Mouse (Mus musculus): ENCODE data around the gene Gapvd1.
"Not testable (repeated sequence)": the region's sequence is repeated elsewhere in the genome, so short reads cannot be mapped to it uniquely, and the experiment has no call there.

Gene Gapvd1

DNA sequence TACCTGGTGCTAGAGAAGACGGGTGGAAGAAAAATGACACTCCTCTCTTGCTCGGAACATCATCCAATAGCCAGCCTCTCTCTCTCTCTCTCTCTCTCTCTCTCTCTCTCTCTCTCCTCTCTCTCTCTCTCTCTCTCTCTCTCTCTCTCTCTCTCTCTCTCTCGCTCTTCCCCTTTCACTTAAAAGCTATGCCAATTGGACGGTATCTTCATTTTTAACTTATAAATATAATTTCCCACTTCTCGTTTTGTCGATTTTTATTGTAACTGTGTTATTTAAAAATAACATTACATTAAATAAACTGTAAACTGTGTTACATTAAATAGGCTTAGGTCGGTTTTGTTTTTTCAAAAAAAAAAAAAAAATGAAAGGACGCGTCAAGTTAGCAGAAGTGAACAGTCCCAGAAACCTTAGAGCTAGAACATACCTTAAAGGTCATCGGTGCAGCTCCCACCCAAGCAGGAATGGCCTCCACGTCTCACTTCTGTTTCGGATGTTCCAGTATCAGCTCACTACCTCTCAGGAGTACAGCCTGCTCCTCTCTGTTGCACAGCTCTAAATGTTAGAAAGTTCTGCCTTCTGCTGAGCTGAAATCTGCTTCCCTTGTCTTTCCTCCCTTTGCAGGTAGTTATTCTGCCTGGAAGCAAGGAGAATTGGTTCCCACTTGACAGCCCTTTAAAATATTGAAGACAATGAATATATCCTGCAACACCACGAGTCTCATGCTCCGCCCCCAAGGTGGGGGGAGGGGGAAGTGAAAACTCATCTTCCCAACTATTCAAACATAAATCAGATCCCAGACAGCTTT, at the start of gene Gapvd1:
Gene Gapvd1, minus strand, starts transcription at position 682 of the 808 bp plus-strand sequence.
- Histone ChIP-seq H3K36me3 (ENCODE audit: control insufficient read depth, insufficient read depth, low read length, poor library complexity, severe bottlenecking) (no peaks in the 10 kb centered on the region), H3K27me3 (ENCODE audit: control insufficient read depth, insufficient read depth, low read length, poor library complexity, severe bottlenecking) (no peaks in the 10 kb centered on the region)
- DNase-seq (ENCODE audit: low read depth, low spot score), result peak; percentile 52

DNA sequence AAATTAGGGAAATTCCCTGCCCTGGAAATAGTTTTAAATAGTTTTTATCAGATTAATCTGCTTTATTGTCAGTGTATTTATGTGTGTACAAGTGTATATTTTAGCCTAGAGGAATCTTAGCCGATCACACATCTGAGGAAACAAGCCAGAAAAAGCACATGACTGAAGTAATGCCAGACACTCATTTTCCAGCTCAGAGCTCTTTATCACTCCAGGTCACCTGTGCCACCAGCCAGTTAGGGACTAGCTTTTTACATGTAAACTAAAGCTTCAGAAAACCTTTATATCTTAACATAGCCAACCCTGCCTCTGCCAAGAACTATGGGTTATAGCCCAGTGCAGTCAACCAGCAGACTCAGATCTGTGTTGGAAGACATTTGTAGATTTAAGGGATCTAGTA, 49.8 kb upstream of the Gapvd1 start:
- no peak for DNase-seq (ENCODE audit: low read depth, low spot score)
- no peaks in the 10 kb centered on the region for H3K27me3 ChIP-seq (ENCODE audit: control insufficient read depth, insufficient read depth, low read length, poor library complexity, severe bottlenecking)

DNA sequence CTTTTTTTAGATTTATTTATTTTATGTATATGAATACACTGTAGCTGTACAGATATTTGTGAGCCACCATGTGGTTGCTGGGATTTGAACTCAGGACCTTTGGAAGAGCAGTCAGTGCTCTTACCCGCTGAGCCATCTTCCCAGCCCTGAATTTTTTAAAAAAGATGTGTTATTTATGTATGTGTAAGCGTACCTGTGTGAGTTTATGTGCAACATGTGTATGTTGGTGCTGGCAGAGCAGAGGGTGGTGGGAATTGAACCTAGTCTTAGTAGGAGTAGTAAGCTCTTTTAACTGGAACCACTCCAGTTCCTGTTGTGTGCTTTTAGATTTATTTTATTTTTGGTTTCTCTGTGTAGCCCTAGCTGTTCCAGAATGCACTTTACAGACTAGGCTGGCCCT, 49.1 kb upstream of the Gapvd1 start:
- peaks cover 7% of the 10 kb centered on the region; the same call in 1 of the 2 replicates for H3K36me3 ChIP-seq (ENCODE audit: control insufficient read depth, insufficient read depth, low read length, poor library complexity, severe bottlenecking)
- DNase-seq (ENCODE audit: low read depth, low spot score), result no peak
- H3K27me3 ChIP-seq (ENCODE audit: control insufficient read depth, insufficient read depth, low read length, poor library complexity, severe bottlenecking), result no peaks in the 10 kb centered on the region

More for the DNA sequence above, 49.8 kb upstream of the Gapvd1 start:
- H3K36me3 ChIP-seq (ENCODE audit: control insufficient read depth, insufficient read depth, low read length, poor library complexity, severe bottlenecking), result peaks cover 7% of the 10 kb centered on the region; the same call in 1 of the 2 replicates

DNA sequence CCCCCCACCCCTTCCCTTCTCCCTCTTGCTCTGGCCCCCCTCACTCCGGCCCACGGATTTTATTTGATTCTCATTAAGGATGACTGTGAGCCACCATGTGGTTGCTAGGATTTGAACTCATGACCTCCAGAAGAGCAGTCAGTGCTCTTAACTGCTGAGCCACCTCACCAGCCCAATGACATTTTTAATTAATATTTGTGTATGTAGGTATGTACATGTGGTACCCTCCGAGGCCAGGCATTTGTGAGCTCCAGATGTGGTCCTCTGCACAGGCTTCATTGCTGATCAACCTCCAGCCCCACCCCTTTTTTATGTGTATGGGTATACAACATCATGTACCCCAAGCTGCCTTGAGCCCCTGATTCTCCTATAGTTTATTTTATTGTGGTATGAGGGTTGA, 48.7 kb upstream of the Gapvd1 start:
- Histone ChIP-seq H3K27me3 (ENCODE audit: control insufficient read depth, insufficient read depth, low read length, poor library complexity, severe bottlenecking) (no peaks in the 10 kb centered on the region), H3K36me3 (ENCODE audit: control insufficient read depth, insufficient read depth, low read length, poor library complexity, severe bottlenecking) (peaks cover 4% of the 10 kb centered on the region; the same call in 1 of the 2 replicates)
- no peak for DNase-seq (ENCODE audit: low read depth, low spot score)

DNA sequence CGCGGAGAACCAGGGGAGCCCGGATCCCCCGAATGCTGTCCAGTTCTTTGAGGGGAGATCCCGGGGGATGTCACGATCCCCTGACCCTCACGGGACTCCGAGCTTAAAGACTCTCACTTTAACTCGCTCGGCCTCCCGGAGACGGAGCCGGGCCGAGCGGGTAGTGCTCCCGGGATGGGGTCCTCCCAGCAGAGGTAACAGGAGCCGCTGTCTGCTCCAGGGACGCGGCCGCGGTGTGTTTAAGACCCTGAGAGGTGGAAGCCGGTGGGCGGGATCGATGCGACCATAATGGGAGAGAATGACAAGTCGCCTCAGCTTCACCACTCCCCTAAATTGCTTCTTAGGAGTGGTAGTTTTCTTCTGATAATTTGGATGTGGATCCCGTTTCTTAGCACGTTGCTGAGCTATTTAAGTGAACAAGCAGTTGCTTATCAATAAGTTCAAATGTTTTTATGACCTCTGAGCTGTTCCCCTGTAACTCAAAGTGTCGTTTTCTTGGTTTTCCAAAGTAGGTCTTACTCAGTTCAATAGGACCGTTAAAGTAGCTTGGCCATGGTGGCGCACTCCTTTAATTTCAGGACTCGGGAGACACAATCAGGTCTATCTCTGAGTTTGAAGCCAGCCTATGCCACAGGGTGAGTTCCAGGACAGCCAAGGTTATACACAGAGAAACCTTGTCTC, 47.7 kb upstream of the Gapvd1 start:
- H3K36me3 ChIP-seq (ENCODE audit: control insufficient read depth, insufficient read depth, low read length, poor library complexity, severe bottlenecking); H3K27me3 ChIP-seq (ENCODE audit: control insufficient read depth, insufficient read depth, low read length, poor library complexity, severe bottlenecking): not testable (repeated sequence)
- DNase-seq (ENCODE audit: low read depth, low spot score), result peak; percentile 43

DNA sequence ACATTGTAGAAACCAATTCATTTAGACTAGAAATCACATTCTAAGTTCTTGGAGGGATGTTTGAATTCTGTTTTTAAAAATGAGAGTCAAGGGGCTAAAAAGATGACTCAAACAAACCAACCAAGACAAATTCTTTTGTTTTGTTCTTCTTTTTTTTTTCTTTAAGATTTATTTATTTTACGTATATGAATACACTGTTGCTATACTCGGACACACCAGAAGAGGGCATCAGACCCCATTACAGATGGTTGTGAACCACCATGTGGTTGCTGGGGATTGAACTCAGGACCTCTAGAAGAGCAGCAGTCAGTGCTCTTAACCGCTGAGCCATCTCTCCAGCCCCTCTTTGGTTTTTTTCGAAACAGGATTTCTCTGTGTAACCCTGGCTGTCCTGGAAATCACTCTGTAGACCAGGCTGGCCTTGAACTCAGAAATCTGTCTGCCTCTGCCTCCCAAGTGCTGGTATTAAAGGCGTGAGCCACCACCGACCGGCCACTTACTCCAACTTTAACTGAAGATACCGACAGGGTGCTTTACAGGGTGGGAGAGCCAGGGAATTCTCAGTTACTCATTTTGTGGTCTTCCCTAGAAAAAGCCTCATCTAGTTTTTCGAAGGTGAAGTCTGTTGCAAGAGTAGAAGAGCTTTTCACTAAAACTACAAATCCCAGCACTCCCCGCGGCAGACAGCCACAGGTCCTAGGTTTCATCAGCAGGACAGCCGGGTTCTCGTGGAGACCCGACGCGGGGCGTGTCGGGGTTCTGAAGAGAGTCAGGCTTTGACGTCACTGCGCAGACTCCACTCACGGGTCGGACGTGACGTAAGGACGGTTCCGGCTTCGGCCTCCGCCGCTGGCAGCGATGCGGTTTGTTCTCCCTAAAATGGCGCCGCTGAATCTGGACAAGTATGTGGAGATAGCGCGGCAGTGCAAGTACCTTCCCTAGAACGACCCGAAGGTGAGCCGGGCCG, 46.8 kb upstream of the Gapvd1 start:
- peak; percentile 99 for DNase-seq (ENCODE audit: low read depth, low spot score)
- no peaks in the 10 kb centered on the region for H3K27me3 ChIP-seq (ENCODE audit: control insufficient read depth, insufficient read depth, low read length, poor library complexity, severe bottlenecking)

DNA sequence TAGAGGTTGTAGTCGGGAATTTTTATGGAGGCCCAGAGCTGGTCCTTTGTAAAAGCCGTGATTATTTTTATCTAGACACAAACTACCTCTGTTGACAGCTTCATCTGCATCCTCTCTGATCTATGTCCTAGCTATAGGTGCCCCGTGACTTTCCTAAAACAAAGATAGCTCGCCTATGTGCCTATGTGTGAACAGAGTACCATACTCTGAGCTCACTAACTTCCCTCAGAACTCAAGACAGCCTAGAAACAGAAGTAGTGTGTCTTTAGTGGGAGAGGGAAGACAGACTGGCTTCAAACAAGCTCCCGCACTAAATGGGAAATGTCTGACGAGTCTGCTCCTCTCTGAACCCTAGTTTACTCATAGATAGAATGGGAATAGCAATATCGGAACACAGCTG, 45.3 kb upstream of the Gapvd1 start:
- DNase-seq (ENCODE audit: low read depth, low spot score), result no peak
- H3K36me3 ChIP-seq (ENCODE audit: control insufficient read depth, insufficient read depth, low read length, poor library complexity, severe bottlenecking), result peaks cover 3% of the 10 kb centered on the region; the same call in 1 of the 2 replicates
- no peaks in the 10 kb centered on the region for H3K27me3 ChIP-seq (ENCODE audit: control insufficient read depth, insufficient read depth, low read length, poor library complexity, severe bottlenecking)

More for the DNA sequence above, 46.8 kb upstream of the Gapvd1 start:
- H3K36me3 ChIP-seq (ENCODE audit: control insufficient read depth, insufficient read depth, low read length, poor library complexity, severe bottlenecking), result peaks cover 4% of the 10 kb centered on the region; the same call in 1 of the 2 replicates

DNA sequence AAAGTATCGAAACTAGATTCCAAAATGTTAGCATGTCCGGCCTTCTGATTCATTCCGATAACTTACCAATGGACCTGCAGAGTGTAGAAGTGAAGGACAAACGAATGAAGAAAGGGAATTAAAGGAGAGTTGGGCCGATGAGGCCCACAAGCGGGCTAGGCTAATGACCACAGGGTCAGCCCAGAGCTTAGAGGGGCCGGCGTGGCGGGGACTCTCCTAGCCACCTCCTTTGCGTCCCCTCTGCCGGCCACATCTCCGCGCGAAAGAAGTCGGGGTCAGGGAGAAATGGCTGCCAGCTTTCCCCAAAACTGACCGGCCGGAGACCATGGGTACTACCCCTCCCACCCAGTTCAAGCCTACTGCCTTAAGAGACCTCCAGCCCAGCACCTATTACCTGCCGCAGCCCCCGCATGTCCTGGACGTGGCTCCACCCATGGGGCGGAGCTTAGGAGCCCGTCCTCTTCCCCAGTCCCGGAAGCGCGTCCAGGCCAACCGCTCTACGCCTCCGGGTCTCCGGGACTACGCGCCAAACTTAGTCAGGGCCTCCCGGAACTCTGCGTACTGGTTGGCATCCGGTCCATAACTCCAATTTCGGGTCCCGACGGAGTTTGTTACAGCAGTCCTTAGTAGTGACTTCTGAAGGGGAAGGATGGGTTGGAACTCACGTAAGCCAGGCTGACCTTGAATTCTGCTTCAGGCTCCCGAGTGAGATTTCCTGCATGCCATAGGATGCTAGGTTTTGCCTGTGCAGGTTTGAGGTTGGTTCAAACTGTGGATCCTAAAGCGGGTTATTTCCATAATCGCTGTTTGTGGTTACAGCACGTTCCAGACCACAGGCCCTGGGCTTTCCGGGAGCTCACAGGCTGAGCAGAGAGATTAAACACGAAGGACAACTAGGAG, 44.6 kb upstream of the Gapvd1 start, which contains the start of gene Rabepk:
Gene Rabepk, minus strand, starts transcription at position 556 of the 900 bp plus-strand sequence.
- Histone ChIP-seq H3K27me3 (ENCODE audit: control insufficient read depth, insufficient read depth, low read length, poor library complexity, severe bottlenecking) (no peaks in the 10 kb centered on the region), H3K36me3 (ENCODE audit: control insufficient read depth, insufficient read depth, low read length, poor library complexity, severe bottlenecking) (no peaks in the 10 kb centered on the region; the same call in 1 of the 2 replicates)
- peak; percentile 87 for DNase-seq (ENCODE audit: low read depth, low spot score)

DNA sequence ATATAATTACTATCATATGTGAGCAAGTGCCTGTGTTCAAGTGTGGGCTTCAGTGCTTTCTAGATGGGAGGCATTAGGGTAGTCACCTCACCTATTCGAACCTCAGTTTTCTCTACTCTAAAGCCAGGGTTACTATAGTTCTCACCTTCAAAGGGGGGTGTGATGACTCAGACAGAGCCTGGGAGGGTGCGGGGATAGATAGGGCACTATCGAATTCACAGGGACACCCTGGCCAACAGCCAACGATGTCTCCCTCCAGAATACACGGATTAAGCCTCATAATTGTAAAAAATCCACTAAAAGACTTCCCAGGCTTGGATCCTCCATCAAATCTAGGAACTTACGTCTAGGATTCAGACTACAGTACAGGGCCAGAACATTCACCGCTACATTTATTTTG, 40.4 kb upstream of the Gapvd1 start:
- DNase-seq (ENCODE audit: low read depth, low spot score), result no peak
- H3K36me3 ChIP-seq (ENCODE audit: control insufficient read depth, insufficient read depth, low read length, poor library complexity, severe bottlenecking), result no peaks in the 10 kb centered on the region; the same call in 1 of the 2 replicates
- no peaks in the 10 kb centered on the region for H3K27me3 ChIP-seq (ENCODE audit: control insufficient read depth, insufficient read depth, low read length, poor library complexity, severe bottlenecking)

DNA sequence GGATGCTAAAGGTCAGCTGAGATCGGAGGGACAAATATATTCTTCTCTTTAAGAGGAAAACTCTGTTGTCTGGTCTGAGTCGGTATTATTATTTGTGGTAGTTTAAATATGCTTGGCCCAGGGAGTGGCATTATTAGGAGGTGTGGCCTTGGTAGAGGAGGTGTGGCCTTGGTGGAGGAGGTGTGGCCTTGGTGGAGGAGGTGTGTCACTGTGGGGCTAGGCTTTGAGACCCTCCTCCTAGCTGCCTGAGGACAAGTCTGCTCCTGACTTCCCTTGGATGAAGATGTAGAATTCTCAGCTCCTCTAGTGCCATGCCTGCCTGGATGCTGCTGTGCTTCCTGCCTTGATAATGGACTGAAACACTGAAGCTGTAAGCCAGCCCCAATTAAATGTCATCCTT, 39.5 kb upstream of the Gapvd1 start:
- Histone ChIP-seq H3K36me3 (ENCODE audit: control insufficient read depth, insufficient read depth, low read length, poor library complexity, severe bottlenecking) (no peaks in the 10 kb centered on the region; the same call in 1 of the 2 replicates), H3K27me3 (ENCODE audit: control insufficient read depth, insufficient read depth, low read length, poor library complexity, severe bottlenecking) (no peaks in the 10 kb centered on the region)
- no peak for DNase-seq (ENCODE audit: low read depth, low spot score)

DNA sequence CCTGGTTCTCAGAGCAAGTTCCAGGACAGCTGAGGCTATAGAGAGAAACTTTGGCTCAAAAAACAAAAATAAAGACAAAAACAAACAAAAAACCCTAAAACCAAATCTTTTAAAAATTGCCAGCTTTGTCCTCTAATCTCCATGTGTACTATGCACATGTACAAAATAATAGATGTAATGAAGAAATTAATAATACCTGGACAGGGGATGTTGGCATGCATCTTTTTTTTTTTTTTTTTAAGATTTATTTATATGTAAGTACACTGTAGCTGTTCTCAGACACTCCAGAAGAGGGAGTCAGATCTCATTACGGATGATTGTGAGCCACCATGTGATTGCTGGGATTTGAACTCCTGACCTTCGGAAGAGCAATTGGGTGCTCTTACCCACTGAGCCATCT, 37.5 kb upstream of the Gapvd1 start:
- H3K36me3 ChIP-seq (ENCODE audit: control insufficient read depth, insufficient read depth, low read length, poor library complexity, severe bottlenecking); DNase-seq (ENCODE audit: low read depth, low spot score); H3K27me3 ChIP-seq (ENCODE audit: control insufficient read depth, insufficient read depth, low read length, poor library complexity, severe bottlenecking): not testable (repeated sequence)

DNA sequence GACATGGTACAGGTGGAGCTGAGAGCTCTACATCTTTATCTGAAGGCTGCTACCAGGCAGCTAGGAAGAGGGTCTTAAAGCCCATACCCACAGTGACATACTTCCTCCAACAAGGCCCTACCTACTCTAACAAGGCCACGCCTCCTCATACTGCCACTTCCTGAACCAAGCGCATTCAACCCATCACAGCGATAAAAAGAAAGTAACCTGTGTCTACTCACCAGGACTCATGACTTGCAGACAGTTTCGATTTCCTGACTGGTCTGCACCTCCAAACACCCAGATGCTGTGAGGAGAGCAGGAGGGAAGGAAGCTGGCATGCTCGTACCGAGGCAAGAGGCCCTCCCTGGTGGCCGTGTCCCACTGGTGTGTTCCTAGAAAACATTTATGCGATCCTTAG, 35.2 kb upstream of the Gapvd1 start:
- DNase-seq (ENCODE audit: low read depth, low spot score), result peak; percentile 83
- H3K27me3 ChIP-seq (ENCODE audit: control insufficient read depth, insufficient read depth, low read length, poor library complexity, severe bottlenecking), result no peaks in the 10 kb centered on the region
- no peaks in the 10 kb centered on the region; the same call in 1 of the 2 replicates for H3K36me3 ChIP-seq (ENCODE audit: control insufficient read depth, insufficient read depth, low read length, poor library complexity, severe bottlenecking)

DNA sequence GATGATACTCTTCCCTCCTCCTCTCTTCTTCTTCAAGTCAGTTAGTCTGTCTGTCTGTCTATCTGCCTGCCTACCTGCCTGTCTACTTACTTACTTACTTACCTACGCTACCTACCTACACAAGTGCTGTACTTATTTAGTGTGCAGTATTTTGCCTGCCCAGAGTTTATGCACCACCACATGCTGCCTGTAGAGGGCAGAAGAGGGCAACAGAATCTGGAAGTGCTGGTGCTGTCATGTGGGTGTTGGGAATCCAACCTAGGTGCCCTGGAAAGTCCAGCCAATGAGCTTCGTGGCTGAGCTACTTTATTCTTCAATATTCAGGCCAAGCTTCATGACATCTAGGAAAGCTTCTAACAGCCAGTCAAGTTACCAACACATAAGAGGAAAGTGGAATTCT, 29.1 kb upstream of the Gapvd1 start:
- peaks cover 8% of the 10 kb centered on the region for H3K36me3 ChIP-seq (ENCODE audit: control insufficient read depth, insufficient read depth, low read length, poor library complexity, severe bottlenecking)
- peak; percentile 83 for DNase-seq (ENCODE audit: low read depth, low spot score)
- H3K27me3 ChIP-seq (ENCODE audit: control insufficient read depth, insufficient read depth, low read length, poor library complexity, severe bottlenecking), result no peaks in the 10 kb centered on the region

All from splenic B cell, adult 2 months (primary cell).